Mouse (Mus musculus): ENCODE measurements around the gene Ccdc83. TPM values are rescaled to one million over a fixed set of nuclear protein-coding genes. Genes with fewer than 3 reads are reported as not detected.
A peak's percentile ranks its signal among the peaks of the same experiment; 100 is the strongest.

Ccdc83 gene
- not detected in 2 replicates for polyA plus RNA-seq (2012; rRNA removed)

GRCm38 (mm10) chr7:90265289-90265970 is at the start of gene Ccdc83:
Gene Ccdc83 (minus strand): TSS chr7:90265777.
- peak; percentile 51 to 87 for DNase-seq (ENCODE audit: extremely low spot score in 1 of 2, low spot score in 1 of 2)

- no peak for DNase-seq (ENCODE audit: extremely low spot score in 1 of 2, low spot score in 1 of 2)
Observed at GRCm38 (mm10) chr7:90313421-90313820, 47.8 kb upstream of the Ccdc83 start.

- DNase-seq (ENCODE audit: extremely low spot score in 1 of 2, low spot score in 1 of 2), result no peak
Observed at GRCm38 (mm10) chr7:90312151-90312883, 46.7 kb upstream of the Ccdc83 start.

- no peak for DNase-seq (ENCODE audit: extremely low spot score in 1 of 2, low spot score in 1 of 2)
Observed at GRCm38 (mm10) chr7:90308003-90308402, 42.4 kb upstream of the Ccdc83 start.

GRCm38 (mm10) chr7:90306968-90307367 is 41.4 kb upstream of the Ccdc83 start:
- no peak for DNase-seq (ENCODE audit: extremely low spot score in 1 of 2, low spot score in 1 of 2)

GRCm38 (mm10) chr7:90306079-90306478 is 40.5 kb upstream of the Ccdc83 start:
- no peak for DNase-seq (ENCODE audit: extremely low spot score in 1 of 2, low spot score in 1 of 2)

GRCm38 (mm10) chr7:90302647-90303552 is 37.3 kb upstream of the Ccdc83 start:
- no peak for DNase-seq (ENCODE audit: extremely low spot score in 1 of 2, low spot score in 1 of 2)

GRCm38 (mm10) chr7:90301942-90302646 is 36.5 kb upstream of the Ccdc83 start, which contains the start of gene Sytl2:
Gene Sytl2 (plus strand): TSS chr7:90302252.
- peak in 1 of 2 experiments; percentile 15 for DNase-seq (ENCODE audit: extremely low spot score in 1 of 2, low spot score in 1 of 2)

- no peak for DNase-seq (ENCODE audit: extremely low spot score in 1 of 2, low spot score in 1 of 2)
Observed at GRCm38 (mm10) chr7:90291885-90292284, 26.3 kb upstream of the Ccdc83 start.

- DNase-seq (ENCODE audit: extremely low spot score in 1 of 2, low spot score in 1 of 2), result no peak
Observed at GRCm38 (mm10) chr7:90284793-90285192, 19.2 kb upstream of the Ccdc83 start.

- DNase-seq (ENCODE audit: extremely low spot score in 1 of 2, low spot score in 1 of 2), result no peak
Observed at GRCm38 (mm10) chr7:90282786-90283185, 17.2 kb upstream of the Ccdc83 start.

GRCm38 (mm10) chr7:90281759-90282546 is 16.4 kb upstream of the Ccdc83 start:
- DNase-seq (ENCODE audit: extremely low spot score in 1 of 2, low spot score in 1 of 2), result no peak

GRCm38 (mm10) chr7:90280878-90281277 is 15.3 kb upstream of the Ccdc83 start:
- no peak for DNase-seq (ENCODE audit: extremely low spot score in 1 of 2, low spot score in 1 of 2)

- peak in 1 of 2 experiments; percentile 54 for DNase-seq (ENCODE audit: extremely low spot score in 1 of 2, low spot score in 1 of 2)
Observed at GRCm38 (mm10) chr7:90280274-90280875, 14.8 kb upstream of the Ccdc83 start.

- DNase-seq (ENCODE audit: extremely low spot score in 1 of 2, low spot score in 1 of 2), result no peak
Observed at GRCm38 (mm10) chr7:90279136-90279535, 13.6 kb upstream of the Ccdc83 start.

GRCm38 (mm10) chr7:90277769-90278168 is 12.2 kb upstream of the Ccdc83 start:
- DNase-seq (ENCODE audit: extremely low spot score in 1 of 2, low spot score in 1 of 2), result no peak

GRCm38 (mm10) chr7:90277246-90277645 is 11.7 kb upstream of the Ccdc83 start:
- DNase-seq (ENCODE audit: extremely low spot score in 1 of 2, low spot score in 1 of 2), result no peak

- DNase-seq (ENCODE audit: extremely low spot score in 1 of 2, low spot score in 1 of 2), result no peak
Observed at GRCm38 (mm10) chr7:90274561-90275100, 9.1 kb upstream of the Ccdc83 start.

- no peak for DNase-seq (ENCODE audit: extremely low spot score in 1 of 2, low spot score in 1 of 2)
Observed at GRCm38 (mm10) chr7:90270141-90270540, 4.6 kb upstream of the Ccdc83 start.
